Mouse (Mus musculus): ENCODE measurements around the gene Kcnh3. TPM values are rescaled to one million over a fixed set of nuclear protein-coding genes. Genes with fewer than 3 reads are reported as not detected.
A peak's percentile ranks its signal among the peaks of the same experiment; 100 is the strongest.
"Not testable (repeated sequence)": the region's sequence is repeated elsewhere in the genome, so short reads cannot be mapped to it uniquely, and the experiment has no call there.

Gene Kcnh3
- polyA plus RNA-seq, 1 experiment from 2014 or later, result 0.44 TPM

GRCm38 (mm10) chr15:99241249-99241648 is 16.6 kb downstream of the Kcnh3 start:
- no peak for ATAC-seq (replicated peaks; ENCODE audit: insufficient number of reproducible peaks, insufficient read depth, low FRiP score, low read depth)
- H3K36me3 ChIP-seq, result peaks cover 41% of the 10 kb centered on the region
- no peak overlapping the region for H3K4me3 ChIP-seq
- no peak overlapping the region for H3K27ac ChIP-seq
- H3K9me3 ChIP-seq (replicated peaks), result no peaks in the 10 kb centered on the region
- no peaks in the 10 kb centered on the region for H3K27me3 ChIP-seq
- no peak overlapping the region for H3K9ac ChIP-seq
- no peak overlapping the region for H3K4me2 ChIP-seq
- WGBS, result 69% methylated on average over 4 of the region's 4 CpGs
- no peaks in the 10 kb centered on the region for H3K4me1 ChIP-seq (replicated peaks)

- Histone ChIP-seq H3K36me3 (peaks cover 49% of the 10 kb centered on the region), H3K4me2 (no peak overlapping the region), H3K4me1 (replicated peaks) (peaks cover 5% of the 10 kb centered on the region), H3K9ac (no peak overlapping the region), H3K27me3 (no peaks in the 10 kb centered on the region), H3K4me3 (no peak overlapping the region), H3K27ac (no peak overlapping the region), H3K9me3 (replicated peaks) (no peaks in the 10 kb centered on the region)
- ATAC-seq (replicated peaks; ENCODE audit: insufficient number of reproducible peaks, insufficient read depth, low FRiP score, low read depth), result no peak; the same call in 1 of the 2 replicates
- 97% methylated on average over 10 of the region's 10 CpGs for WGBS
Measured at GRCm38 (mm10) chr15:99242045-99242444, 17.4 kb downstream of the Kcnh3 start.

DNA sequence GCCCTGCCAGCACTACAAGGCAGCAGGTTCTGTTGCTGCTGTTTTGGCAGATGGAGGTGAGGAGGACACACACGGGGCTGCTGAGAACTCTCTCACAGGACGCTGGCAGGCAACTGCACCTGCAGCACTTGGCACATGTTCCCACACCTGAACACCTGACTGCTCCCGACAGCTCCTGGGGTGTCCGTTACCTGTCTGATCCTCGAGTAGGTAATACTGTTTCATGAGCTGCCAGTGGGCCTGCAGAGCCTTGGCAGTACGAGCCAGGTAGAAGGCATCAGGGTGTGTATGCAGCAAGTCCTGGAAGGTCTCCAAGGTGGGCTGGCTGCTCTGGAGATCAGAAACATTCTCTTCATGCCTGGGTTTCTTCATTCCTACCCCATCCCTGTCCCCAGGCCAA is 22.1 kb downstream of the Kcnh3 start:
- not testable (repeated sequence) for H3K4me3 ChIP-seq; H3K9me3 ChIP-seq (replicated peaks); ATAC-seq (replicated peaks; ENCODE audit: insufficient number of reproducible peaks, insufficient read depth, low FRiP score, low read depth); H3K27me3 ChIP-seq; H3K4me2 ChIP-seq
- Histone ChIP-seq H3K9ac (peak overlapping the region; percentile 10; the same call in 1 of the 2 replicates), H3K36me3 (peaks cover 46% of the 10 kb centered on the region), H3K27ac (peak overlapping the region; percentile 99; the same call in 1 of the 2 replicates), H3K4me1 (replicated peaks) (peaks cover 41% of the 10 kb centered on the region)
- WGBS, result 83% methylated on average over 6 of the region's 6 CpGs

GRCm38 (mm10) chr15:99248972-99249371 is 24.3 kb downstream of the Kcnh3 start:
- Histone ChIP-seq H3K9me3 (replicated peaks) (no peaks in the 10 kb centered on the region), H3K9ac (peak overlapping the region; percentile 48), H3K36me3 (peaks cover 34% of the 10 kb centered on the region), H3K4me2 (peak overlapping the region; percentile 78), H3K4me3 (peak overlapping the region; percentile 62), H3K4me1 (replicated peaks) (peaks cover 51% of the 10 kb centered on the region), H3K27me3 (no peaks in the 10 kb centered on the region), H3K27ac (peak overlapping the region; percentile 99)
- peak; percentile 53 for ATAC-seq (replicated peaks; ENCODE audit: insufficient number of reproducible peaks, insufficient read depth, low FRiP score, low read depth)
- WGBS, result 40% methylated on average over 9 of the region's 9 CpGs

GRCm38 (mm10) chr15:99249938-99250337 is 25.3 kb downstream of the Kcnh3 start:
- peaks cover 59% of the 10 kb centered on the region for H3K4me1 ChIP-seq (replicated peaks)
- peaks cover 24% of the 10 kb centered on the region for H3K36me3 ChIP-seq
- H3K4me3 ChIP-seq, result peak overlapping the region; percentile 62
- 80% methylated on average over 11 of the region's 11 CpGs for WGBS
- peak overlapping the region; percentile 78 for H3K4me2 ChIP-seq
- H3K9ac ChIP-seq, result peak overlapping the region; percentile 48
- H3K9me3 ChIP-seq (replicated peaks), result no peaks in the 10 kb centered on the region
- peak overlapping the region; percentile 99 for H3K27ac ChIP-seq
- no peak for ATAC-seq (replicated peaks; ENCODE audit: insufficient number of reproducible peaks, insufficient read depth, low FRiP score, low read depth)
- H3K27me3 ChIP-seq, result no peaks in the 10 kb centered on the region

- H3K4me1 ChIP-seq (replicated peaks), result peaks cover 63% of the 10 kb centered on the region
Measured at GRCm38 (mm10) chr15:99251111-99251510, 26.4 kb downstream of the Kcnh3 start.

DNA sequence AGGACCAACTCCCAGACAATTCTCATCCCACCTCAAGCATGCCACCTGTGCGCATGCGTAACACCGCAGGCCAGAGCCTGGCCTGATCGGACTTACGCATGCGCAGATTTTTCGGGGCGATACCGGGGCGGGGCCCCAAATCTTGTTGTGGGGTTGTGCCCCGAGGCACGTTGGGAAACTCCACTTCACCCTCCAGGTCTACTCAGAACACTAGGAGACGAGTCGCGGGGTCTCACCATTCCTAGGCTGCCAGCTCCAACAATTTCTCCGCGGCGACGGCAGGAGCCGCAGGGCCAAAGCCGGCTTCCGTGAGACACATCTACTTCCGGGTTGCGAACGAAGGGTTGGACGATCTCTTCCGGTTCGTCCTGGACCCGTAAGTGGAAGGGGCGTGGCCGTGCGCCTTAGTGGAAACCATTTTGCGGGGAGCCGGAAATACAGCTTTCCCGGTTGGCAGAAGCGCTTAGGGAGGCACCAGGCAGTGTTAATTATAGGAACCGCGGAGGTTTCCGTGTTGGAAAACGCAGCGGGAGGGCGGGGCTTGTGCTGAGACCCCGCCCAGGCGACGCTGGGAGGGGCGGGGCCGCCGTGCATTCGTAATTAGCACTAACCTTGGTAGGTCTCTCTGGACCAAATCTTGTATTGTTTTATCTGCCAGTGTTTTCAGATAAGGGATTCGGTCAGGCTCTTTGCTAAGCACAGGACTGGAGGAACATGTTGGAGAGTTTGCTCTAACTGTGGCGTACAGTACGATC is 27.1 kb downstream of the Kcnh3 start, which contains the start of gene Mcrs1:
Gene Mcrs1 (minus strand): TSS at position 336 of the 755 bp plus-strand sequence.
- no peaks in the 10 kb centered on the region for H3K27me3 ChIP-seq
- under 1% methylated on average over 52 of the region's 52 CpGs for WGBS
- no peaks in the 10 kb centered on the region for H3K9me3 ChIP-seq (replicated peaks)
- H3K4me2 ChIP-seq, result peak within 1 kb of the TSS; percentile 78
- H3K36me3 ChIP-seq, result peaks cover 7% of the 10 kb centered on the region; the same call in 1 of the 2 replicates
- ATAC-seq (replicated peaks; ENCODE audit: insufficient number of reproducible peaks, insufficient read depth, low FRiP score, low read depth), result peak; percentile 90
- peaks cover 60% of the 10 kb centered on the region for H3K4me1 ChIP-seq (replicated peaks)
- H3K27ac ChIP-seq, result peak within 1 kb of the TSS; percentile 99
- peak within 1 kb of the TSS; percentile 62 for H3K9ac ChIP-seq
- H3K4me3 ChIP-seq, result peak within 1 kb of the TSS; percentile 62

More at GRCm38 (mm10) chr15:99251111-99251510, 26.4 kb downstream of the Kcnh3 start:
- H3K9ac ChIP-seq, result peak overlapping the region; percentile 62
- H3K4me3 ChIP-seq, result peak overlapping the region; percentile 62
- H3K9me3 ChIP-seq (replicated peaks); ATAC-seq (replicated peaks; ENCODE audit: insufficient number of reproducible peaks, insufficient read depth, low FRiP score, low read depth); H3K27me3 ChIP-seq: not testable (repeated sequence)
- peak overlapping the region; percentile 78 for H3K4me2 ChIP-seq
- peak overlapping the region; percentile 99 for H3K27ac ChIP-seq
- H3K36me3 ChIP-seq, result peaks cover 14% of the 10 kb centered on the region
- WGBS, result under 1% methylated on average over 14 of the region's 15 CpGs

DNA sequence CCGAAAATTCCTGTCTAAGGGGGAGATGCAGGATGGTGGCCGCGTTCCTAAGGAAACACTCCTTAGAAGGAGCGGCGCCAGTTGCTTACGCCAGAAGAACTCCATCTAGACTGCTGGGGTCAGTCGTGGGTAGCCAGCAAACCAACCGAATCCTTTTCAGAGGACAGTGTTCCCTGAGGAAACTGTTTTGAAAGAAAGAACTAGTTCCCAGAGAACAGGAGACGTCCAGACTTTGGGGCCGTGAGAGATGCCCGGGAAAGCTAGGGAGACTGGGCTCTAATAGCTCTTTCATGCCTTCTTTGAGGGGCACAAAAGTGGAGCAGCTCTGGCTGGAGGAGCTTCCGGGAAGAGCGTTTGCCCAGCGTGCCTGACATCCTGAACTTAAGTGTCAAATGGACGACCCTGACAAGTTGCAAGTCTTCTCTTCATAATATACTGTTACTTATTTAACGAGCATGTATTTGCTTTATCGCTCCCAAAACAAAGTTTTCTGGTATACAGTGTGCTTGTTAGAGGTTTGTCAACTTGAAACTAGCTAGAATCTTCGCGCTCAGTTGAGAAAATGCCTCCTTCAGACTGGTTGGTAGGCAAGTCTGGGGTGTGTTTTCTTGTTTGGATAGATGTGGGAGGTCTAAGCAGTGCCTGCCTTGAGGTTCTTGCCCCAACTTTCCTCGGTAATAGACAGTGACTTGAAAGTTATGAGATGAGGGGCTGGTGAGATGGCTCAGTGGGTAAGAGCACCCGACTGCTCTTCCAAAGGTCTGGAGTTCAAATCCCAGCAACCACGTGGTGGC is 27.9 kb downstream of the Kcnh3 start:
- H3K36me3 ChIP-seq, result no peaks in the 10 kb centered on the region; the same call in 1 of the 2 replicates
- peaks cover 53% of the 10 kb centered on the region for H3K4me1 ChIP-seq (replicated peaks)
- peak overlapping the region; percentile 62 for H3K4me3 ChIP-seq
- peak overlapping the region; percentile 78 for H3K4me2 ChIP-seq
- peak overlapping the region; percentile 58 for H3K9ac ChIP-seq
- no peaks in the 10 kb centered on the region for H3K27me3 ChIP-seq
- no peaks in the 10 kb centered on the region for H3K9me3 ChIP-seq (replicated peaks)
- ATAC-seq (replicated peaks; ENCODE audit: insufficient number of reproducible peaks, insufficient read depth, low FRiP score, low read depth), result peak; percentile 44
- WGBS, result 5% methylated on average over 22 of the region's 22 CpGs
- H3K27ac ChIP-seq, result peak overlapping the region; percentile 99

- H3K4me2 ChIP-seq, result peak overlapping the region; percentile 78
- not testable (repeated sequence) for ATAC-seq (replicated peaks; ENCODE audit: insufficient number of reproducible peaks, insufficient read depth, low FRiP score, low read depth); H3K9me3 ChIP-seq (replicated peaks); H3K36me3 ChIP-seq; H3K27me3 ChIP-seq; H3K9ac ChIP-seq
- H3K27ac ChIP-seq, result peak overlapping the region; percentile 99
- 0 out of 2 replicates have a peak overlapping the region, but pooled peaks have one; percentile 62 for H3K4me3 ChIP-seq
- peaks cover 47% of the 10 kb centered on the region for H3K4me1 ChIP-seq (replicated peaks)
- WGBS, result 48% methylated on average over 2 of the region's 2 CpGs
Measured at GRCm38 (mm10) chr15:99253175-99253479, 28.5 kb downstream of the Kcnh3 start.

- Histone ChIP-seq H3K4me2 (no peak overlapping the region), H3K27ac (peak overlapping the region; percentile 99; the same call in 1 of the 2 replicates), H3K9ac (no peak overlapping the region), H3K4me3 (no peak overlapping the region), H3K9me3 (replicated peaks) (no peaks in the 10 kb centered on the region), H3K36me3 (no peaks in the 10 kb centered on the region), H3K4me1 (replicated peaks) (peaks cover 42% of the 10 kb centered on the region), H3K27me3 (no peaks in the 10 kb centered on the region)
- 87% methylated on average over 6 of the region's 6 CpGs for WGBS
- no peak for ATAC-seq (replicated peaks; ENCODE audit: insufficient number of reproducible peaks, insufficient read depth, low FRiP score, low read depth)
Measured at GRCm38 (mm10) chr15:99253772-99254171, 29.1 kb downstream of the Kcnh3 start.

DNA sequence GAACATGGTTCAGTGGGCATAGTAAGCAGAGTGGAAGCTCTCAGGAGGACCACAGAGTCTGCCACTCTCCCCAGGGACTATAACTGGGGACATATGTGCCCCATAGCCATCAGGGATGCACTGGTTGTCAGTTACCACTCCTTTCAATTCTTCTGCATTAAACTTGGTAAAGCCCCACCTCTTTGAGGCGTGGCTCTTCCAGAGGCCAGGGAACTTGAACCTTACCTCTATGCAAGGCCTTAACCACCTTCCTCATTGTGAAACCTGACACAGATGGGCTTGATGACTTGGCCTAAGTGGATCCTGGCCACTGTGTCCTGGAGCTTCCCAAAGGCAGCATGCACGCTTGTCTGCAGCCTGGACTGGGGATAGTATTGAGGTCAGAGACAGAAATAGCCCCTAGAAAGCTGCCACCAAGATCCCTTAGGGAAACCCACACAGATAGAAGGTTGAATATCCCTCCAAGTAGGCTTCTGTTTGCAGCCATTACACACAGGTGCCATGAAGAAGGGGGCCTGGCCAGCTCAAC is 29.9 kb downstream of the Kcnh3 start:
- Histone ChIP-seq H3K4me3 (no peak overlapping the region), H3K36me3 (no peaks in the 10 kb centered on the region), H3K27ac (peak overlapping the region; percentile 63), H3K9ac (no peak overlapping the region), H3K27me3 (no peaks in the 10 kb centered on the region), H3K4me2 (no peak overlapping the region), H3K9me3 (replicated peaks) (no peaks in the 10 kb centered on the region), H3K4me1 (replicated peaks) (peaks cover 40% of the 10 kb centered on the region)
- ATAC-seq (replicated peaks; ENCODE audit: insufficient number of reproducible peaks, insufficient read depth, low FRiP score, low read depth), result no peak
- 62% methylated on average over 2 of the region's 2 CpGs for WGBS

Measured in heart, embryonic 15.5 days (tissue).